Mouse (Mus musculus) layer of hippocampus, postnatal 36 days (tissue): Measurements from ENCODE around the gene Dad1. TPM values are rescaled to one million over a fixed set of nuclear protein-coding genes. Genes with fewer than 3 reads are reported as not detected.

Experiments
- DNase-seq, 2 experiments: peaks; one replicate each; pipeline ENCODE4 v3.0.0; 2022
- total RNA-seq, 2 experiments: library from RNA; stranded (reverse); gene quantifications; 2 replicates each; pipeline ENCODE4 v1.2.3; 2021

The Dad1 gene
- 100 to 1,000 TPM; 123 to 131 TPM for total RNA-seq

- DNase-seq, result peak; percentile 97
Measured at GRCm38 (mm10) chr14:54253741-54254291, at the start of gene Dad1, which contains the start of gene Abhd4. TSS of gene Dad1 (minus strand) at chr14:54254104. TSS of gene Abhd4 (plus strand) at chr14:54254188.

DNA sequence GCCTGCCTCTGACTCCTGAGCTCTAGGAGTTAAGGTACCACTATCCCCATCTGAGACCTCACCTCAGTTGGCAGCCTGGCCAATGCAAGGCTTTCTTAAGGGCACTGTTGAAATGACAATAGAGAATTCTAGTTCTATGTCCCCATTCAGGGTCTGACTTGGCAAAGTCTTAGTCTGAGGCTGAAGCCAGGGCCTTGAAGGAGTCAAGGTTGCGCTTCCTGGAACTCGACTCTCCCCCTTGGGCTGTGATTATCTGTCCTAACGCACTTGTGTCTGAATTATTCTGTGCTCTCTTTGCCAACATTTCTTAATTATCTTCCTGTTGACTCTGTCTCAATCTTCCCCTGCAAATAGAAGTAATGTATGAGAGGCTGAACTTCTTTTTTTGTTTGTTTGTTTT, 46.8 kb upstream of the Dad1 start:
- DNase-seq, result no peak

DNA sequence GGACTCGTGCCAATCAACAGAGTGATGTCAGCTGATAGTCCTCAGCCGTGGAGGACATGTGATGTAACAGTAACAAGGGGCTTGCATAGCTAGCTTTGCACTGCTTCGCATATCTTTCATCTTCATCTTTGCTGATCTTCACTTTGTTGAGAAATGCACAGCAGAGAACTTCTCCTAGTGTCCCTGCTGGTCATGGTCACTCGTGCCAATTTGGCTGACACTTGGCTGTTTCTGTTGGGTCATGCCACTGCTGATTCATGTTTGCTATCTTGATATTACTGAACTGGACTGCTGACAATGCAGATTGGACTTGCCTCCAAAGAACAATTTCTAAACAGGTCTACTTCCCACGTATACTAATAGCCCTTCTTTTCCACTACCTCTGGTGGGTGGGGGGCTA, 46.2 kb upstream of the Dad1 start:
- DNase-seq, result no peak

DNA sequence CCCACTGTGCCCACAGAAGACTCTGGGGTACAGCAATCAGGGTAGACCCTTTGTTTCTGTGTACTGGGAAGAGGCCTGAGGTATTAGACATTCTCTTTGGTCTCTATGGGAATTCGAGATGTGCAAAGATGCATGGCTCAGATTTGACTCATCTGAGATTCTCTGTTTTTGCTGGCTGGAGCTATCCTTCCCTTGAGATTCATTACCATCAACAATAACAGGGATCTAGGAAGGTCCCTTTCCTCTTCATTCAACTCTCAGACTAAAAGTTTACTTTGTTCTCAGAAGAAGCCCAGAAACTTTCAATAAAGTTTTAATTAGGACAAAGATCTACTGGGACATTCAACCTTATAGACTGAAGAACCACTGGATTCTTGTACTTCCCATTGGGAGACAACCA, 30.9 kb upstream of the Dad1 start, which contains the start of gene Olfr49:
TSS of gene Olfr49 (minus strand) at position 101 of the 400 bp plus-strand sequence.
- no peak for DNase-seq

- DNase-seq, result no peak
Measured at GRCm38 (mm10) chr14:54276446-54276845, 22.5 kb upstream of the Dad1 start.

DNA sequence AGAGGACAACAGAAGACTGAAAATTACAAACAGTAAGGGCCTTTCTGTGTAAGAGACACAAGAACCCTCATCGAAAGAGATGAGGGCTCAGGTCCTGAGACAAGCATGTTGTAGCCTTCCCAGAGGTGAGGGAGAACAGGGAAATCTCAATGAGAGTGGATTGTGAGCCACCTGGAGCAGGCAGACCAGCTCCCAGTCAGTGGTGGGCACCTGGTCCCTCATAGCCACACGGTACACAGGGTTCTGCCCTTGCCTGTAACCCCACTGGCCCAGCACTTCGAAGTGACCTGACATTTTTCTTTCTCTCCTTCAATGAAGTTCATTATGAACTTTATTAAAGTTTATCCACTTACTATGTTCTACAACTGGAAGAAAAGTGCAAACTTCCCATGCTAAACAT, 18.8 kb upstream of the Dad1 start:
- no peak for DNase-seq

- DNase-seq, result no peak
Measured at GRCm38 (mm10) chr14:54271976-54272606, 18.2 kb upstream of the Dad1 start.

GRCm38 (mm10) chr14:54270413-54270812, 16.5 kb upstream of the Dad1 start:
- DNase-seq, result no peak

DNA sequence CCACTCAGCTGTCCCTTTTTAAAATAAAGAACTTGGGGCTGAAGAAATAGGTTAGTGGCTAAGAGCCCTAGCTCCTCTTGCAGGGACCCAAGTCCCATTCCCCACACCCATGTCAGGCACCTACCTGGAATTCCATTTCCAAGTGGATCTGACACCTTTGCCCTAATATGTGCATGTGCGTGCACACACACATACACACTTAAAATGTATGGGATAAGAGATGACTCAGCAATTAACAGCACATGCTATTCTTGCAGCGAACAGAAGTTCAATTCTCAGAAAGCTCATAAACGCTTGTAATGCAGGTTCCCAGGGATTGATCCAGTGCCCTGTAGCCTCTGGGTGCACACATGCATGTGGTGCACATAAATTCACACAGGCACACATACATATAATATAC, 15.7 kb upstream of the Dad1 start:
- no peak for DNase-seq

DNA sequence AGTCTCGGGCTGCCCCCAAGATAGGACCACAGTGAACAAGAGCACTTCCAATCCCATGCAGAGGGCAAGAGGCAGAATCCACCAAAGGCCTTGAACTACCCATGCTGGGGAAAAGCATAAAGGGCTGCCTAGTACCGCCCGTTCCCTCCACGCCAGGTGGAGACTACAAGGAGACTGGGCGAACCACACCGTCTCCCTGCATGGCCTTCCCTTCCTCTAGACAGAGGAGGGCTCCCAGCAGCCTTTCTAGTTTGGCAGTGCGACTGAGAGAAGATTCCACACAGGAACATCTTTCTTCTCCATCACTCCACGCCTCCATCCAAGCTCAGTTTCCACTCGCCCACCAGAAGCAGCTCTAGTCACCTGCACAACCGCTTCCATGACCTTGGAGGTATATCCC, 14.1 kb upstream of the Dad1 start:
- no peak for DNase-seq

DNA sequence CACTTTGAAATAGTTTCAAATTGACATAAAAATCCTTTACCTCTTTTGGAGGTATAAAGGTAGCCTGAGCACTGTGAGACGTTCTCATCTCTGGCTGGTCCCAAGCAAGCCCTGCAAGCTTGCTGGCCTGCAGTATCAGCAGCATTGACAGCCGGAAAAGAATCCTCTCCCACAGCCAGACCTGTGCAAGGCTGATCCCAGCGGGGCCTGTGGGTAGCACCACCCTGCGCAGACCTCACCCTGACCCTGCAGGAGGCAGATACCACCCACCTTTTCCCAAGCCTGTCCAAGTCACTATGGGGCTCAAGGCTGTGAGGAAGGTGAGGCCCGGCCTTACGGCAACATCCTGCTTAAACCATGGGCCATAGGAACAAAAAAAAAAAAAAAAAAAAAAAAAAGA, 12.0 kb upstream of the Dad1 start:
- DNase-seq, result no peak

- no peak for DNase-seq
Measured at GRCm38 (mm10) chr14:54265093-54265492, 11.2 kb upstream of the Dad1 start.

DNA sequence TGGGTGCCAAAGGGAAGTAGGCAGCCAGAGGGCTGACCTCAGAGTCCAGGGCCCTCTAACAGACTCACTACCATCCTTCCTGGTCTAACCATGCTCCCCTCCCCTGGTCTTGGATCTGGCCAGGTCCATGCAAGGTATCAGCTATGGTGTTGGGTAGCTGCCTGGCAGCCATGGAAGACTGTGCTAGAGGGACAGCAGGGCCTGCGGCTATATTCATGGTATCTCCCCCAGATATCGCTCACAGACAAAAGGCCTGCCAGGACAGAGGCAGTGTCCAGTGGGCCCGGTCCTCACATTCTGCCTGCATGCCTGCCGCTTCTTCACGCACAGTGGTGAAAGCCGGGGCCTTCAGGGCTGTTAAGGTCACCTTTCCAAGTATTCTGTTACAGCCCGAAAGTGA, 10.3 kb upstream of the Dad1 start:
- DNase-seq, result no peak

- DNase-seq, result no peak
Measured at GRCm38 (mm10) chr14:54263099-54263498, 9.2 kb upstream of the Dad1 start.

- DNase-seq, result no peak
Measured at GRCm38 (mm10) chr14:54262622-54263021, 8.7 kb upstream of the Dad1 start.

GRCm38 (mm10) chr14:54261386-54261785, 7.5 kb upstream of the Dad1 start:
- DNase-seq, result no peak

DNA sequence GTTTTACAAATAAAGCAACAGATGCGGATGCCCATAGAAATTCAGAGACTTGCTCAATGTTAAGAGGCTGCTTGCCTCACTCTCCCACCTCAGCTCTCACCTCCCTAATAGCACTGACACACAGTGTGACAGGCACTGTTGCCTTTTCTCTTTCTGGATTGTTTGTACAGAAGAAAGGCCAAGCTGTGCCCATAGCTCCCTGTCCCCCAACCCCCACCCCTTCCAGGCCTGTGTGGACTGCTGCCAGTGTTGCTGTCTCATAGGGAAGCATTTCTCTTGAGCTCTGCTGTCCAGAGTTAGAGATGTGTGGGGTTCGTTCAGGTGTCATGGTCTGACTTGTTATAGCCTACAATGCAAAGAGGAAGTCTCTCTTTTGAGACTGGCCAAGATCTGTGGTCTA, 6.3 kb upstream of the Dad1 start:
- no peak for DNase-seq

- no peak for DNase-seq
Measured at GRCm38 (mm10) chr14:54259722-54260085, 5.8 kb upstream of the Dad1 start.

DNA sequence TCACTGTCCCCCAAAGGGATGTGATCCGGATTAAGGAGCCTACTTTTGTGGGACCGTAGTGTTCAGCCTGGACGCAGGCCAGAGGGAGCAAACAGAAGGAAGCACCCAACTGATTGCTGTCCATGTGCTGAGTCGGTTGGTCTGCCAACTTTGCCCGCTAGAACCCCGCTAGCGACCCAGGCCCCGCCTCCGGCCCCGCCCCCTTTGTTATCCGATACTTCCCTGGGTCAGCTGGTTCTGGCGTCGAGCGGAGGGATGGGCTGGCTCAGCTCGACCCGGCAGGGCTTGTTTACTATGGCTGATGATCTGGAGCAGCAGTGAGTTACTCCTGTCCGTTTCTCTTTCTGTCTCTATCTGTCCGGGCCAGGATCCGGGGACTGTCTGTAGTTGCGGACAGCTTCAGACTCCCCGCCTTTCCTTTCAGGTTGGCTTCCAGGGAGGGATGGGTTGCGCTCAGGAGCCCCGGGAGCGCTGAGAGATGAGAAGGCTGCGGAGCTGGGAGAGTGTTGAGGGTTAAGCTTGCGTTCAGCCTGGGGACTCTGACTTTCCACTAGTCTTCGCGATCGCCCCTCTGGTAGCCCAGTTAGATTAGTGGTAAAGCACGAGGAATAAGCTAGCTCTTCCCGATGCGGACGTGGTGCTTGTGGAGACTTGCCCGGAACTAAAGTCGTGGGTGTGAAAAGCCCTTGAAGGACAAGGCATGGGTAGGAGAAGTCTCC, 5.3 kb upstream of the Dad1 start:
- peak; percentile 83 to 89 for DNase-seq

GRCm38 (mm10) chr14:54258131-54258670, 4.3 kb upstream of the Dad1 start:
- DNase-seq, result no peak

GRCm38 (mm10) chr14:54254670-54255202, 832 bp upstream of the Dad1 start:
- DNase-seq, result no peak

DNA sequence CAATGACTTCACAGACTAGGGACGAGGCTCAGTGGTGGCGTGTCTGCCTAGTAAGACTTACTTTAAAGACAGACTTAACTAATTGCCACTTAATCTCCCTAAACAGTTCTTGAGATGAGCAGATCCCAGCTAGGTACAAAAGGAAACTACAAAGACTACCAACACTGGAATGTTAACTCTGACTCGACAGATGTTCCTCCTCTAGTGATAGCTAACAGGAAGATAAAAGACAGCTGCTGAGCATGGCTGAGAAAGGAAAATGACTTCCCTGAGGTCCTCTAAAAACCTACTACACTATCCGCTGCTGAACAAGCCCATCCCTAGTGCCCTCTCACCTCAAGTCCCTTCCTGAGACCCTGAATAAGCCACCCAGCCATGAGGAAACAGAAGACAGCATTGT, 3.8 kb downstream of the Dad1 start:
- no peak for DNase-seq

GRCm38 (mm10) chr14:54249326-54249725, 4.6 kb downstream of the Dad1 start:
- no peak for DNase-seq
